Mouse (Mus musculus) MEL (cell line): ENCODE measurements around the gene Zfp775.

Experiments
- BHLHE40 ChIP-seq: IDR thresholded peaks from 2 replicates; pipeline ENCODE4 v1.6.1; 2012; ENCODE audit warnings: low read depth, mild to moderate bottlenecking, inconsistent platforms, low read length, improper control_type of control experiment, borderline replicate concordance
- CTCF ChIP-seq, 3 experiments: IDR thresholded peaks in 2 of 3; conservative IDR thresholded peaks in 1 of 3; 2 replicates each; pipeline ENCODE4 v1.5.1; 2011 to 2012; ENCODE audit warnings: low read length in 3 of 3, low read depth in 2 of 3, mild to moderate bottlenecking in 2 of 3, improper control_type of control experiment in 1 of 3, inconsistent platforms in 1 of 3, mixed read lengths in 1 of 3, moderate library complexity in 1 of 3; ENCODE audit not compliant: control insufficient read depth in 1 of 3, insufficient read depth in 1 of 3, poor library complexity in 1 of 3, severe bottlenecking in 1 of 3
- EP300 ChIP-seq, 2 experiments: IDR thresholded peaks; 2 replicates each; pipeline ENCODE4 v1.6.1; 2011; ENCODE audit warnings: improper control_type of control experiment in 2 of 2, low read length in 2 of 2, low read depth in 1 of 2, mild to moderate bottlenecking in 1 of 2
- GATA1 ChIP-seq: IDR thresholded peaks from 2 replicates; pipeline ENCODE4 v1.6.1; 2011; ENCODE audit warnings: low read depth, low read length, improper control_type of control experiment
- HCFC1 ChIP-seq: IDR thresholded peaks from 2 replicates; pipeline ENCODE4 v1.6.1; 2012; ENCODE audit warnings: low read depth, mild to moderate bottlenecking, inconsistent platforms, low read length, improper control_type of control experiment, moderate library complexity
- MXI1 ChIP-seq: IDR thresholded peaks from 2 replicates; pipeline ENCODE4 v1.6.1; 2011; ENCODE audit warnings: mild to moderate bottlenecking, low read depth, low read length, improper control_type of control experiment
- MYB ChIP-seq: IDR thresholded peaks from 2 replicates; pipeline ENCODE4 v1.6.1; 2011; ENCODE audit warnings: mild to moderate bottlenecking, low read depth, low read length, improper control_type of control experiment
- POLR2A ChIP-seq, 2 experiments: IDR thresholded peaks; 2 replicates each; pipeline ENCODE4 v1.6.1; 2011 to 2012; ENCODE audit warnings: low read length in 2 of 2, mild to moderate bottlenecking in 2 of 2, control low read depth in 1 of 2, improper control_type of control experiment in 1 of 2, low read depth in 1 of 2, moderate library complexity in 1 of 2; ENCODE audit not compliant: control insufficient read depth in 1 of 2, insufficient read depth in 1 of 2, poor library complexity in 1 of 2
- RAD21 ChIP-seq: IDR thresholded peaks from 2 replicates; pipeline ENCODE4 v1.6.1; 2011; ENCODE audit warnings: mild to moderate bottlenecking, low read depth, low read length, improper control_type of control experiment
- TCF12 ChIP-seq: IDR thresholded peaks from 2 replicates; pipeline ENCODE4 v1.6.1; 2014; ENCODE audit warnings: low read depth, mild to moderate bottlenecking, inconsistent platforms, low read length, improper control_type of control experiment, moderate library complexity
- ZMIZ1 ChIP-seq: IDR thresholded peaks from 2 replicates; pipeline ENCODE4 v1.6.1; 2012; ENCODE audit warnings: low read depth, mild to moderate bottlenecking, inconsistent platforms, low read length, improper control_type of control experiment, moderate library complexity

DNA sequence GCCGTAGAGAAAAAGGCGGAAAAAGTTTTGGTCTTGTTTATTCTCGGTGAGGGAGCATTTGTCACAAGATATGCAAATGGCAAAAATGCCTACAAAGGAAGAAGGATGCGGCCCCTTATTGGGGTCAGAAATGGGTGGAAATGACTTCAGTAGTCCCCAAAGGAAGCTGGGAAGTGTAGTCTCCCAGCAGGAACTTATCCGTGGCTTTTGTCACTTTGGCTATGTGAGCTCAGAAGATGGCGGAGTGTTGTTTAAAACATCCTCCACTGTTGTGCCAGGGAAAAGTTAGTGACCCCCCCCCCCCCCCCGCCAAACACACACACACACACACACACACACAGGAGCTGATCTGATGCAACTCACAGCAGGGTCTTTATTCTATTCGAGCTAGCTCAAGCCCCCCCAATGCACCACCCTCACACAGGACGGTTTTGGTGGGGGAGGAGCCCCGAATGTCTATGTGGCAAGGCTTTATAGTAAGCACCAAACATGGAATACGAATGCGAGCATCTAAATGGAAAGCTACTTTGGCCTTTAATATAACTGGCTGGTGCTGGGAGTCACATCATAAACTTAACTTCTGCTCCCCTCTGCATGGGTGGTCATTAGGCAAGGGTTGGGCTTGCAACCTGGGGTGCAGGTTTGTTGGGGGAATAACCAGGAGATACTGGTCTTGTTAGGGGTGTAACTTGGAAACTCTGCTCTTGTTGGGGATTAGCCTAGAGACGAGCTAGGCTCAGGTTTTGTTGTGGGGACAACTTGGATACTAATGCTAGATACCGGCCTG, 46.6 kb upstream of the Zfp775 start:
- TF ChIP-seq EP300 (IDR thresholded peaks at IDR 0.05; ENCODE audit: low read depth in 1 of 2, low read length in 2 of 2) (no peak), CTCF (IDR thresholded peaks at IDR 0.05 in 2 of 3, conservative IDR thresholded peaks at IDR 0.05 in 1 of 3; ENCODE audit: control insufficient read depth in 1 of 3, insufficient read depth in 1 of 3, low read depth in 2 of 3, low read length in 3 of 3, poor library complexity in 1 of 3, severe bottlenecking in 1 of 3) (no peak), BHLHE40 (no peak), ZMIZ1 (no peak), POLR2A (IDR thresholded peaks at IDR 0.05; ENCODE audit: control insufficient read depth in 1 of 2, insufficient read depth in 1 of 2, low read depth in 1 of 2, low read length in 2 of 2, poor library complexity in 1 of 2) (no peak), TCF12 (no peak), MYB (no peak), RAD21 (no peak), GATA1 (no peak), HCFC1 (no peak), MXI1 (no peak)
